Mouse (Mus musculus): ENCODE measurements around the gene Nacc1. TPM values are rescaled to one million over a fixed set of nuclear protein-coding genes. Genes with fewer than 3 reads are reported as not detected.
A peak's percentile ranks its signal among the peaks of the same experiment; 100 is the strongest.

Nacc1 gene
- total and polyA plus RNA-seq, 3 experiments: 42.5 to 106 TPM; not detected in 1

- H3K4me1 ChIP-seq (ENCODE audit: control insufficient read depth in 1 of 2, insufficient read depth in 2 of 2, low read length in 2 of 2): peaks cover 7 to 21% of the 10 kb centered on the region in 2 experiments; a peak in 3 of 4 replicates
- no peaks in the 10 kb centered on the region for H3K27me3 ChIP-seq (ENCODE audit: control insufficient read depth in 1 of 2, insufficient read depth in 2 of 2, low read length in 2 of 2)
- H3K9ac ChIP-seq (ENCODE audit: control insufficient read depth, low read depth, low read length, poor library complexity, severe bottlenecking): peak overlapping the region; percentile 95
- H3K79me2 ChIP-seq (ENCODE audit: control insufficient read depth, insufficient read depth, low read length, poor library complexity): peaks cover 1% of the 10 kb centered on the region; the same call in 1 of the 2 replicates
- peak overlapping the region; percentile 76 to 91 for H3K4me3 ChIP-seq (ENCODE audit: control insufficient read depth in 1 of 2, insufficient read depth in 1 of 2, low read depth in 2 of 2, low read length in 2 of 2)
- H3K27ac ChIP-seq (ENCODE audit: control insufficient read depth, low read depth, low read length): peak overlapping the region; percentile 72
- H3K36me3 ChIP-seq (ENCODE audit: control insufficient read depth in 1 of 2, insufficient read depth in 2 of 2, low read length in 2 of 2): peaks cover 0 to 20% of the 10 kb centered on the region in 2 experiments; a peak in 2 of 4 replicates
- DNase-seq (ENCODE audit: low read depth, low spot score): peak; percentile 95
- H3K9me3 ChIP-seq (replicated peaks; ENCODE audit: insufficient read depth, low read length): no peaks in the 10 kb centered on the region
- TF ChIP-seq POLR2AphosphoS2 (IDR thresholded peaks at IDR 0.05; ENCODE audit: low read length): peak; percentile 68; the same call in 1 of the 2 replicates
- no peak for TF ChIP-seq E2F4 (IDR thresholded peaks at IDR 0.05; ENCODE audit: borderline replicate concordance, low read depth, low read length)
- TF ChIP-seq MYC (IDR thresholded peaks at IDR 0.05; ENCODE audit: low read depth, low read length): no peak
- no peak for TF ChIP-seq MEF2A (IDR thresholded peaks at IDR 0.05; ENCODE audit: extremely low read depth, insufficient replicate concordance, low read depth, low read length, poor library complexity, severe bottlenecking)
- TF ChIP-seq MAX (IDR thresholded peaks at IDR 0.05; ENCODE audit: low read length): peak; percentile 39; the same call in 1 of the 2 replicates
- TF ChIP-seq KAT2A (conservative IDR thresholded peaks at IDR 0.05; ENCODE audit: low read depth, low read length): no peak
- TF ChIP-seq BHLHE40 (IDR thresholded peaks at IDR 0.05; ENCODE audit: borderline replicate concordance, low read depth, low read length): no peak
- TF ChIP-seq POLR2A (IDR thresholded peaks at IDR 0.05; ENCODE audit: control insufficient read depth in 1 of 2, insufficient read depth in 1 of 2, low read depth in 1 of 2, low read length in 2 of 2, poor library complexity in 1 of 2): peak; percentile 80 to 88; a peak in 3 of 4 replicates
- no peak for TF ChIP-seq RCOR1 (IDR thresholded peaks at IDR 0.05; ENCODE audit: low read depth, low read length)
- peak; percentile 59; the same call in 1 of the 2 replicates for TF ChIP-seq ZMIZ1 (IDR thresholded peaks at IDR 0.05; ENCODE audit: low read depth, low read length)
- TF ChIP-seq ZC3H11A (IDR thresholded peaks at IDR 0.05; ENCODE audit: low read depth, low read length): no peak
- TF ChIP-seq GABPA (IDR thresholded peaks at IDR 0.05; ENCODE audit: low read depth, low read length): no peak
- TF ChIP-seq NRF1 (IDR thresholded peaks at IDR 0.05; ENCODE audit: insufficient read depth, low read depth, low read length, poor library complexity, severe bottlenecking): peak; percentile 82
- TF ChIP-seq TBP (IDR thresholded peaks at IDR 0.05; ENCODE audit: low read depth, low read length): no peak
- peak; percentile 29 for TF ChIP-seq RAD21 (IDR thresholded peaks at IDR 0.05; ENCODE audit: low read depth, low read length)
- no peak for TF ChIP-seq JUND (IDR thresholded peaks at IDR 0.05; ENCODE audit: low read depth, low read length)
- no peak for TF ChIP-seq MAFK (IDR thresholded peaks at IDR 0.05; ENCODE audit: borderline replicate concordance, low read depth, low read length)
- no peak for TF ChIP-seq MYB (IDR thresholded peaks at IDR 0.05; ENCODE audit: low read depth, low read length)
- TF ChIP-seq HCFC1 (IDR thresholded peaks at IDR 0.05; ENCODE audit: low read depth, low read length): peak; percentile 1; the same call in 1 of the 2 replicates
- no peak for TF ChIP-seq ETS1 (IDR thresholded peaks at IDR 0.05; ENCODE audit: low read depth, low read length)
- TF ChIP-seq ZNF384 (IDR thresholded peaks at IDR 0.05; ENCODE audit: low read depth, low read length): no peak
- TF ChIP-seq ZKSCAN1 (IDR thresholded peaks at IDR 0.05; ENCODE audit: low read depth, low read length): no peak
- TF ChIP-seq CHD2 (IDR thresholded peaks at IDR 0.05; ENCODE audit: low read length): no peak
- TF ChIP-seq TCF12 (IDR thresholded peaks at IDR 0.05; ENCODE audit: low read depth, low read length): no peak
- no peak for TF ChIP-seq EP300 (IDR thresholded peaks at IDR 0.05; ENCODE audit: low read depth in 1 of 2, low read length in 2 of 2)
- peak; percentile 47 for TF ChIP-seq SMC3 (IDR thresholded peaks at IDR 0.05; ENCODE audit: low read depth, low read length)
- TF ChIP-seq UBTF (IDR thresholded peaks at IDR 0.05; ENCODE audit: borderline replicate concordance, insufficient read depth, low read depth, low read length): no peak
- TF ChIP-seq NELFE (IDR thresholded peaks at IDR 0.05; ENCODE audit: low read depth, low read length): peak; percentile 90
- TF ChIP-seq GATA1 (IDR thresholded peaks at IDR 0.05; ENCODE audit: low read depth, low read length): no peak
- no peak for TF ChIP-seq TAL1 (IDR thresholded peaks at IDR 0.05; ENCODE audit: low read length)
- no peak for TF ChIP-seq ELF1 (IDR thresholded peaks at IDR 0.05; ENCODE audit: low read depth, low read length)
- TF ChIP-seq MAZ (IDR thresholded peaks at IDR 0.05; ENCODE audit: low read depth, low read length): no peak; the same call in 1 of the 2 replicates
- no peak for TF ChIP-seq USF2 (IDR thresholded peaks at IDR 0.05; ENCODE audit: borderline replicate concordance in 1 of 2, insufficient read depth in 1 of 2, low read depth in 1 of 2, low read length in 2 of 2)
- no peak for TF ChIP-seq CHD1 (IDR thresholded peaks at IDR 0.05; ENCODE audit: low read depth, low read length)
- no peak for TF ChIP-seq POLR2AphosphoS5 (IDR thresholded peaks at IDR 0.05; ENCODE audit: borderline replicate concordance, low read depth, low read length)
These were observed 48.3 kb downstream of the Nacc1 start for GRCm38 (mm10) chr8:84639162-84640009.
